Mouse (Mus musculus): ENCODE measurements around the gene D5Ertd579e.

D5Ertd579e gene

GRCm38 (mm10) chr5:36608939-36609499 is 86.8 kb downstream of the D5Ertd579e start:
- DNase-seq (ENCODE audit: low read depth, low spot score), result no peak

- DNase-seq (ENCODE audit: low read depth, low spot score), result peak; percentile 71
These were observed 92.8 kb downstream of the D5Ertd579e start for GRCm38 (mm10) chr5:36603031-36603430.

- DNase-seq (ENCODE audit: low read depth, low spot score), result no peak
These were observed 93.8 kb downstream of the D5Ertd579e start for GRCm38 (mm10) chr5:36602028-36602427.

- no peak for DNase-seq (ENCODE audit: low read depth, low spot score)
These were observed 94.3 kb downstream of the D5Ertd579e start for GRCm38 (mm10) chr5:36601492-36601891.

- DNase-seq (ENCODE audit: low read depth, low spot score), result no peak
These were observed 96.9 kb downstream of the D5Ertd579e start for GRCm38 (mm10) chr5:36598883-36599282.

- DNase-seq (ENCODE audit: low read depth, low spot score), result no peak
These were observed 98.2 kb downstream of the D5Ertd579e start for GRCm38 (mm10) chr5:36597653-36598052.

- DNase-seq (ENCODE audit: low read depth, low spot score), result no peak
These were observed 99.6 kb downstream of the D5Ertd579e start for GRCm38 (mm10) chr5:36596225-36596624.

- DNase-seq (ENCODE audit: low read depth, low spot score), result no peak
These were observed 100.7 kb downstream of the D5Ertd579e start for GRCm38 (mm10) chr5:36595115-36595514.

- no peak for DNase-seq (ENCODE audit: low read depth, low spot score)
These were observed 101.5 kb downstream of the D5Ertd579e start for GRCm38 (mm10) chr5:36594344-36594743.

GRCm38 (mm10) chr5:36593176-36593575 is 102.6 kb downstream of the D5Ertd579e start, which contains the start of gene Tbc1d14:
Gene Tbc1d14 (minus strand): TSS chr5:36593276.
- no peak for DNase-seq (ENCODE audit: low read depth, low spot score)

GRCm38 (mm10) chr5:36590499-36590920 is 105.3 kb downstream of the D5Ertd579e start:
- no peak for DNase-seq (ENCODE audit: low read depth, low spot score)

- DNase-seq (ENCODE audit: low read depth, low spot score), result peak; percentile 68
These were observed 111.5 kb downstream of the D5Ertd579e start for GRCm38 (mm10) chr5:36584299-36584698.

- DNase-seq (ENCODE audit: low read depth, low spot score), result peak; percentile 100
These were observed 113.7 kb downstream of the D5Ertd579e start for GRCm38 (mm10) chr5:36581924-36582642.

GRCm38 (mm10) chr5:36581259-36581923 is 114.4 kb downstream of the D5Ertd579e start:
- DNase-seq (ENCODE audit: low read depth, low spot score), result no peak

GRCm38 (mm10) chr5:36579967-36580366 is 115.9 kb downstream of the D5Ertd579e start:
- DNase-seq (ENCODE audit: low read depth, low spot score), result no peak

GRCm38 (mm10) chr5:36578982-36579381 is 116.8 kb downstream of the D5Ertd579e start:
- no peak for DNase-seq (ENCODE audit: low read depth, low spot score)

- DNase-seq (ENCODE audit: low read depth, low spot score), result no peak
These were observed 119.4 kb downstream of the D5Ertd579e start for GRCm38 (mm10) chr5:36576457-36576856.

GRCm38 (mm10) chr5:36575745-36576144 is 120.1 kb downstream of the D5Ertd579e start:
- DNase-seq (ENCODE audit: low read depth, low spot score), result no peak

- no peak for DNase-seq (ENCODE audit: low read depth, low spot score)
These were observed 120.6 kb downstream of the D5Ertd579e start for GRCm38 (mm10) chr5:36575227-36575626.

GRCm38 (mm10) chr5:36574147-36574870 is 121.5 kb downstream of the D5Ertd579e start:
- DNase-seq (ENCODE audit: low read depth, low spot score), result peak; percentile 66

- DNase-seq (ENCODE audit: low read depth, low spot score), result no peak
These were observed 122.5 kb downstream of the D5Ertd579e start for GRCm38 (mm10) chr5:36573354-36573753.

GRCm38 (mm10) chr5:36571371-36571770 is 124.5 kb downstream of the D5Ertd579e start:
- no peak for DNase-seq (ENCODE audit: low read depth, low spot score)

All from CD4-positive, CD25-positive, alpha-beta regulatory T cell, adult 2 months (primary cell).